ENCODE assay signal across 18 mouse cellular contexts in the genomic region with DNA sequence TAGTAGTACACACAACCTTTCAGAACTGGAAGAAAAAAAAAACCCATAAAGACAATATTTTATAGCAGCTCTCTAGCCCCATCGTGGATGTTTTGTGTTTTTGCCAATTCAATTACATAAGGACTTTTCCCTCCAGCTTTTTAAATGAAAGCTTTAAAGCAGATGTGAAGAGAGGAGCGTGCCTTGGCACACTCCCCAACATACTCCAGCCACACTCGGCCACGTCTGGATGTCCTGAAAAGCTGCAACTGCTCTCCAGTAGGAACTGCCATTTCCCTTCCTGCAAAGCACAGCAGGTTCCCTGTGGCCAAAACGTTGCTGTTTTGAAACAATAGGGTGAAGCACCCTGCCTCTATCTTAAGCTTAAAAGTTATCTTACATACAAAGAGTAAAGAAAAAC. TPM values are rescaled to one million over a fixed set of nuclear protein-coding genes. Genes with fewer than 3 reads are reported as not detected.
DNase-seq lines count a peak whose midpoint lies in the region; ATAC-seq and TF ChIP-seq lines count a peak whose summit lies in the region.
"Had no signal": no experiment of that assay in that cellular context is flagged by ENCODE, and none has a peak within 500 bp of the region (broad histone marks: within the 10 kb centered on the region; RNA-seq: fewer than 3 reads in every experiment).

No protein-coding gene starts in this region.

- no peak for TF ChIP-seq CTCF in layer of hippocampus, adult 2 months (conservative IDR thresholded peaks at IDR 0.05)

- intact Hi-C loops in heart, postnatal 36 days (cut with DNase I) = no loop called here

- H3K4me3 ChIP-seq in layer of hippocampus, adult 2 months = no peak overlapping the region
- H3K4me3 ChIP-seq in embryonic facial prominence, embryonic 15.5 days (replicated peaks) = no peak overlapping the region
- H3K4me3 ChIP-seq: forebrain, embryonic 13.5 days; heart, embryonic 13.5 days had no signal

- H3K27ac ChIP-seq in layer of hippocampus, adult 2 months = 0 out of 2 replicates have a peak overlapping the region, but pooled peaks have one; percentile 16
- 0 out of 2 replicates have a peak overlapping the region, but pooled peaks have one; percentile 55 for H3K27ac ChIP-seq in embryonic facial prominence, embryonic 15.5 days (replicated peaks)
- H3K27ac ChIP-seq: forebrain, embryonic 13.5 days; heart, embryonic 13.5 days; hindbrain, embryonic 14.5 days had no signal

- no peaks in the 10 kb centered on the region for H3K36me3 ChIP-seq in embryonic facial prominence, embryonic 15.5 days
- H3K36me3 ChIP-seq: heart, embryonic 13.5 days had no signal

- H3K9ac ChIP-seq in embryonic facial prominence, embryonic 15.5 days = no peak overlapping the region
- H3K9ac ChIP-seq: forebrain, embryonic 13.5 days; forebrain, postnatal 0 days; heart, embryonic 13.5 days; hindbrain, embryonic 14.5 days had no signal

- WGBS in embryonic facial prominence, embryonic 15.5 days = 40% methylated on average over 5 of the region's 5 CpGs

- H3K4me2 ChIP-seq in embryonic facial prominence, embryonic 15.5 days (replicated peaks) = no peak overlapping the region
- H3K4me2 ChIP-seq: forebrain, embryonic 13.5 days; hindbrain, embryonic 14.5 days had no signal

- ATAC-seq in embryonic facial prominence, embryonic 15.5 days (ENCODE audit: insufficient number of reproducible peaks, low FRiP score, low TSS enrichment, low read depth) = no peak
- ATAC-seq: forebrain, embryonic 13.5 days; forebrain, postnatal 0 days had no signal

- peak; percentile 26 for DNase-seq in heart, postnatal 4 days
- DNase-seq in heart, postnatal 36 days = no peak
- no peak for DNase-seq in layer of hippocampus, adult 2 months (ENCODE audit: low spot score in 2 of 2)
- DNase-seq in layer of hippocampus, adult 18-20 months (ENCODE audit: low spot score in 2 of 2) = no peak
- peak; percentile 22 to 69 for DNase-seq in lung, postnatal 4 days
- DNase-seq in lung, postnatal 36 days = no peak
- no peak for DNase-seq in spleen, postnatal 36 days (ENCODE audit: low spot score in 2 of 2)
- DNase-seq: adrenal gland, adult 8-10 months; adrenal gland, postnatal 36 days; cerebellum, adult 2 months; cerebellum, postnatal 10 days; forebrain, postnatal 0 days; gastrocnemius, postnatal 14 days had no signal

- H3K9me3 ChIP-seq in embryonic facial prominence, embryonic 15.5 days (replicated peaks) = no peaks in the 10 kb centered on the region
- H3K9me3 ChIP-seq: forebrain, embryonic 13.5 days; heart, embryonic 13.5 days had no signal

- H3K4me1 ChIP-seq in embryonic facial prominence, embryonic 15.5 days = peaks cover 13% of the 10 kb centered on the region

- no peaks in the 10 kb centered on the region for H3K27me3 ChIP-seq in embryonic facial prominence, embryonic 15.5 days
- H3K27me3 ChIP-seq: CH12.LX; forebrain, embryonic 13.5 days; heart, embryonic 13.5 days had no signal

RNA-seq across cellular contexts. Expression of gene Rwdd2b, which starts 1.9 kb away (rescaled TPM):
- 1 to 10 TPM; 6.9 to 7.6 TPM for total RNA-seq in heart, postnatal 4 days (2021)
- total RNA-seq in heart, postnatal 36 days (2021) = 1 to 10 TPM; 4.8 to 6.2 TPM
- total RNA-seq in layer of hippocampus, adult 2 months (2021) = 10 to 100 TPM; 11.0 to 11.9 TPM
- 10 to 100 TPM in 1 of 2 experiments, 1 to 10 TPM in 1; 9.6 to 10.6 TPM for total RNA-seq in layer of hippocampus, adult 18-20 months (2021)
- polyA plus RNA-seq in embryonic facial prominence, embryonic 15.5 days (2015; fragmentation: Nextera tagmentation; extraction: Ambion mirVana) = 10.7 and 11.7 TPM in 2 replicates

RNA-seq across cellular contexts. Expression of gene Ltn1, which starts 9.9 kb away (rescaled TPM):
- total RNA-seq in heart, postnatal 4 days (2021) = 10 to 100 TPM; 29.6 to 29.9 TPM
- total RNA-seq in heart, postnatal 36 days (2021) = 10 to 100 TPM; 22.2 to 23.7 TPM
- 10 to 100 TPM; 45.3 to 45.7 TPM for total RNA-seq in layer of hippocampus, adult 2 months (2021)
- total RNA-seq in layer of hippocampus, adult 18-20 months (2021) = 10 to 100 TPM; 43.5 to 44.2 TPM
- 22.5 and 23.3 TPM in 2 replicates for polyA plus RNA-seq in embryonic facial prominence, embryonic 15.5 days (2015; fragmentation: Nextera tagmentation; extraction: Ambion mirVana)

RNA-seq across cellular contexts. Expression of gene Usp16, which starts 12.2 kb away (rescaled TPM):
- total RNA-seq in heart, postnatal 4 days (2021) = 10 to 100 TPM; 48.6 to 49.4 TPM
- total RNA-seq in heart, postnatal 36 days (2021) = 10 to 100 TPM; 36.4 to 38.7 TPM
- total RNA-seq in layer of hippocampus, adult 2 months (2021) = 10 to 100 TPM; 45.0 to 48.5 TPM
- 10 to 100 TPM; 32.4 to 36.7 TPM for total RNA-seq in layer of hippocampus, adult 18-20 months (2021)
- polyA plus RNA-seq in embryonic facial prominence, embryonic 15.5 days (2015; fragmentation: Nextera tagmentation; extraction: Ambion mirVana) = 45.7 and 51.7 TPM in 2 replicates

RNA-seq across cellular contexts. Expression of gene Cct8, which starts 53.4 kb away (rescaled TPM):
- total RNA-seq in heart, postnatal 4 days (2021) = 100 to 1,000 TPM; 202 to 213 TPM
- total RNA-seq in heart, postnatal 36 days (2021) = 100 to 1,000 TPM; 167 to 169 TPM
- 100 to 1,000 TPM; 167 to 173 TPM for total RNA-seq in layer of hippocampus, adult 2 months (2021)
- 100 to 1,000 TPM; 175 to 180 TPM for total RNA-seq in layer of hippocampus, adult 18-20 months (2021)
- 368 and 388 TPM in 2 replicates for polyA plus RNA-seq in embryonic facial prominence, embryonic 15.5 days (2015; fragmentation: Nextera tagmentation; extraction: Ambion mirVana)

Comparison
In these comparisons a context has a peak if more than half of its experiments do, and no peak if none do; other contexts are left out.
1. DNase-seq: peak in heart, postnatal 4 days (single experiment) and lung, postnatal 4 days (2 of 2); none in heart, postnatal 36 days (0 of 2), layer of hippocampus, adult 2 months (0 of 2), layer of hippocampus, adult 18-20 months (0 of 2), lung, postnatal 36 days (single experiment) and spleen, postnatal 36 days (0 of 2).